Mouse (Mus musculus): Measurements from ENCODE around the gene Sdhaf1. TPM values are rescaled to one million over a fixed set of nuclear protein-coding genes. Genes with fewer than 3 reads are reported as not detected.

Gene Sdhaf1
- polyA plus RNA-seq, 1 experiment = 6.1 TPM

DNA sequence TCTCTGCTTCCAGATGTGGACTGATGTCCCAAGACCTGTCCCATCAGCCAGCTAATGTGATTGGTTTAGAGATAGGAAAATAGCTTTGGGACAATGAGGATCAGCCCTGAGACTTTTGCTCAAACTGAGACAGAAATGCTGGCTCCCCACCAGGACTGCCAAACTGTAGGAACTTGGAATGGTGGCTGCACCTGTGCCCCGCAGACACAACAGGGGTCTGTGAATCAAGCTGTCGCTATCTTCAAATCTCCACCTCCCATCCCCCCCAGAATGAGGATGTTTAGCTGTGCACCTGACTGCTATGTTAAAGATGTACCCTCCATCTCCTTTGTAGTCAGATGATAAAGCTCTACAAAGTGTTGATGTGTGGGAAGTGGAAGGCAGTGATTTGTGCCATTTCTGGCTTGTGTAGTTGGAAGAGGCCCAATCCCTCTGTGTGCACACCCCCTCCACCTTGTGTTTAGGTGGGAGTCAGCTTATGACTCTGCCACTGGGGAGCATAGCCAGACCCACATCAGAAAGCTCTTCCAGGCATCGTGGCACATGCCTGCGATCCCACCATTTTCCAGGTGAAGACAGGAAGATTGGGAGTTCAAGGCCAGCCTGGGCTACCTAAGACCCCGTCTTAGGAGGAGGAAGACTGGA, 727 bp upstream of the Sdhaf1 start:
- TF ChIP-seq POLR2A (IDR thresholded peaks at IDR 0.05; ENCODE audit: control insufficient read depth, low read depth, low read length) (no peak), CTCF (IDR thresholded peaks at IDR 0.05; ENCODE audit: control insufficient read depth, insufficient read depth, insufficient replicate concordance, low read depth, low read length) (no peak)
- H3K27me3 ChIP-seq (ENCODE audit: control insufficient read depth, insufficient read depth, low read length) = no peaks in the 10 kb centered on the region
- peaks cover 7% of the 10 kb centered on the region for H3K4me1 ChIP-seq (ENCODE audit: control insufficient read depth, insufficient read depth, low read length)
- H3K36me3 ChIP-seq (ENCODE audit: control insufficient read depth, insufficient read depth, low read length) = no peaks in the 10 kb centered on the region
- H3K4me3 ChIP-seq (ENCODE audit: control insufficient read depth, low read depth, low read length) = no peak overlapping the region
- no peak overlapping the region for H3K27ac ChIP-seq (ENCODE audit: control insufficient read depth, insufficient read depth, low read depth, low read length)

DNA sequence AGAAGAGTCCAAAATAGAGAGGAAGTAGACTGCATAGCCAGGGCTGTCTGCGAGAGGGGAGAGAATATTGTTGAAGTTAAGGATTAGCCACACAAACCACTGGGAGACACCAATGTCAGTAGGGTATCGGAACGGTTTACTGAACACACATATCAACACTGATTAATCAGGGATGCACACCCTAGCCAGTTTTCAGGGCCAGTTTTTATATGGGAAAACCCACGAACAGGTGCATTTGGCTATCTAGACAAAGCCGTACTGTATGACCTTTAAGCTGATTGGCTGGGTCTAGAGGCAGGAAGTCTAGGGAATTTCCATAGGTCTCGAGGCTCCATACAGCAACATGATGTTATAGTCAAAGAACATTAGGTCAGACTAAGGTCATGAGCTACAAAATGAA, 830 bp downstream of the Sdhaf1 start:
- Histone ChIP-seq H3K4me1 (ENCODE audit: control insufficient read depth, insufficient read depth, low read length) (peaks cover 7% of the 10 kb centered on the region), H3K27me3 (ENCODE audit: control insufficient read depth, insufficient read depth, low read length) (no peaks in the 10 kb centered on the region), H3K27ac (ENCODE audit: control insufficient read depth, insufficient read depth, low read depth, low read length) (peak overlapping the region; percentile 59; the same call in 1 of the 2 replicates), H3K36me3 (ENCODE audit: control insufficient read depth, insufficient read depth, low read length) (no peaks in the 10 kb centered on the region), H3K4me3 (ENCODE audit: control insufficient read depth, low read depth, low read length) (peak overlapping the region; percentile 80)
- no peak for TF ChIP-seq CTCF (IDR thresholded peaks at IDR 0.05; ENCODE audit: control insufficient read depth, insufficient read depth, insufficient replicate concordance, low read depth, low read length)
- TF ChIP-seq POLR2A (IDR thresholded peaks at IDR 0.05; ENCODE audit: control insufficient read depth, low read depth, low read length) = no peak

GRCm38 (mm10) chr7:30322285-30322667, 1.4 kb downstream of the Sdhaf1 start:
- TF ChIP-seq CTCF (IDR thresholded peaks at IDR 0.05; ENCODE audit: control insufficient read depth, insufficient read depth, insufficient replicate concordance, low read depth, low read length) (no peak), POLR2A (IDR thresholded peaks at IDR 0.05; ENCODE audit: control insufficient read depth, low read depth, low read length) (peak; percentile 83)
- Histone ChIP-seq H3K4me1 (ENCODE audit: control insufficient read depth, insufficient read depth, low read length) (peaks cover 7% of the 10 kb centered on the region), H3K36me3 (ENCODE audit: control insufficient read depth, insufficient read depth, low read length) (no peaks in the 10 kb centered on the region), H3K27ac (ENCODE audit: control insufficient read depth, insufficient read depth, low read depth, low read length) (peak overlapping the region; percentile 59), H3K27me3 (ENCODE audit: control insufficient read depth, insufficient read depth, low read length) (no peaks in the 10 kb centered on the region), H3K4me3 (ENCODE audit: control insufficient read depth, low read depth, low read length) (peak overlapping the region; percentile 80)

- peaks cover 5% of the 10 kb centered on the region for H3K4me1 ChIP-seq (ENCODE audit: control insufficient read depth, insufficient read depth, low read length)
- no peaks in the 10 kb centered on the region for H3K36me3 ChIP-seq (ENCODE audit: control insufficient read depth, insufficient read depth, low read length)
- no peaks in the 10 kb centered on the region for H3K27me3 ChIP-seq (ENCODE audit: control insufficient read depth, insufficient read depth, low read length)
- peak within 1 kb of the TSS; percentile 59 for H3K27ac ChIP-seq (ENCODE audit: control insufficient read depth, insufficient read depth, low read depth, low read length)
- TF ChIP-seq CTCF (IDR thresholded peaks at IDR 0.05; ENCODE audit: control insufficient read depth, insufficient read depth, insufficient replicate concordance, low read depth, low read length) (no peak), POLR2A (IDR thresholded peaks at IDR 0.05; ENCODE audit: control insufficient read depth, low read depth, low read length) (peak; percentile 59; the same call in 1 of the 2 replicates)
- peak within 1 kb of the TSS; percentile 80 for H3K4me3 ChIP-seq (ENCODE audit: control insufficient read depth, low read depth, low read length)
These were observed 2.0 kb downstream of the Sdhaf1 start, which contains the start of gene E130208F15Rik for GRCm38 (mm10) chr7:30321539-30322284. TSS of gene E130208F15Rik (plus strand) at chr7:30321740.

DNA sequence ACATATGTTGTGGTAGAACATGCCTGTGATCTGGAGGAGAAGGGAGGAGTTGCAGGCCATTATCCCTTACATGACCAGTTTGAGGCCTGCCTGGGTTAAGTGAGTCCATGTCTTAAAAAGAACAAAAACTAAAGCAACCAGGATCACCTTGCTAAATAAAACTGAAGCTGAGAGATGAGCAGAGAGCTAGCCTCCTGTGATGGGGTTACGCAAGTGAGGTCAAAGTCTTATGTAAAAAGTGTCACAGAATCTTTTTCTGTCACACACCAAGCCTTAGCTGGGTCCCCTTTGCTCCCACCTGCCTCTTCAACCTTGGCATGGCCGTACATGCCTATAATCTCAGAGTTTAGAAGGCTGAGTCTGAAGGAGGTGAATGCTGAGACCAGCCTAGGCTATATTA, 2.7 kb downstream of the Sdhaf1 start:
- H3K27ac ChIP-seq (ENCODE audit: control insufficient read depth, insufficient read depth, low read depth, low read length) = no peak overlapping the region
- no peaks in the 10 kb centered on the region for H3K27me3 ChIP-seq (ENCODE audit: control insufficient read depth, insufficient read depth, low read length)
- no peak overlapping the region for H3K4me3 ChIP-seq (ENCODE audit: control insufficient read depth, low read depth, low read length)
- TF ChIP-seq POLR2A (IDR thresholded peaks at IDR 0.05; ENCODE audit: control insufficient read depth, low read depth, low read length) (no peak), CTCF (IDR thresholded peaks at IDR 0.05; ENCODE audit: control insufficient read depth, insufficient read depth, insufficient replicate concordance, low read depth, low read length) (no peak)
- H3K4me1 ChIP-seq (ENCODE audit: control insufficient read depth, insufficient read depth, low read length) = peaks cover 5% of the 10 kb centered on the region
- no peaks in the 10 kb centered on the region for H3K36me3 ChIP-seq (ENCODE audit: control insufficient read depth, insufficient read depth, low read length)

- no peak overlapping the region for H3K4me3 ChIP-seq (ENCODE audit: control insufficient read depth, low read depth, low read length)
- H3K4me1 ChIP-seq (ENCODE audit: control insufficient read depth, insufficient read depth, low read length) = peaks cover 8% of the 10 kb centered on the region
- no peaks in the 10 kb centered on the region for H3K36me3 ChIP-seq (ENCODE audit: control insufficient read depth, insufficient read depth, low read length)
- no peaks in the 10 kb centered on the region for H3K27me3 ChIP-seq (ENCODE audit: control insufficient read depth, insufficient read depth, low read length)
- TF ChIP-seq POLR2A (IDR thresholded peaks at IDR 0.05; ENCODE audit: control insufficient read depth, low read depth, low read length) = no peak
- no peak overlapping the region for H3K27ac ChIP-seq (ENCODE audit: control insufficient read depth, insufficient read depth, low read depth, low read length)
These were observed 5.6 kb downstream of the Sdhaf1 start for GRCm38 (mm10) chr7:30318142-30318541.
